Mouse (Mus musculus) liver, adult 2 months (tissue): ENCODE data around the gene Stk38l. TPM values are rescaled to one million over a fixed set of nuclear protein-coding genes. Genes with fewer than 3 reads are reported as not detected.

ENCODE experiments used
- DNase-seq: peaks from one replicate; pipeline ENCODE4 v3.0.0-alpha.2; 2011; ENCODE audit warnings: low read depth, low spot score; ENCODE audit errors: extremely low read depth
- H3K27ac ChIP-seq: fragments of 200-500 bp; replicated peaks from 2 replicates; pipeline ENCODE4 v1.5.1; 2012; ENCODE audit warnings: low read depth, mild to moderate bottlenecking, control low read depth, inconsistent platforms, low read length; ENCODE audit not compliant: insufficient read depth
- H3K27me3 ChIP-seq: fragments of 200-500 bp; 2 replicates; pipeline ENCODE4 v1.6.1; 2012; ENCODE audit warnings: mild to moderate bottlenecking, moderate library complexity, low read length, inconsistent platforms; ENCODE audit not compliant: control insufficient read depth, insufficient read depth
- H3K36me3 ChIP-seq: fragments of 200-500 bp; 2 replicates; pipeline ENCODE4 v1.6.1; 2012; ENCODE audit warnings: low read length, inconsistent platforms; ENCODE audit not compliant: control insufficient read depth, insufficient read depth
- H3K4me1 ChIP-seq: fragments of 200-500 bp; 2 replicates; pipeline ENCODE4 v1.6.1; 2011; ENCODE audit warnings: low read length; ENCODE audit not compliant: control insufficient read depth, insufficient read depth
- H3K4me3 ChIP-seq: fragments of 200-500 bp; 2 replicates; pipeline ENCODE4 v1.5.1; 2011; ENCODE audit warnings: low read depth, mild to moderate bottlenecking, control low read depth, low read length, moderate library complexity; ENCODE audit not compliant: insufficient read depth
- H3K79me2 ChIP-seq: fragments of 200-500 bp; 2 replicates; pipeline ENCODE4 v1.6.1; 2012; ENCODE audit warnings: inconsistent platforms, mild to moderate bottlenecking, low read length, moderate library complexity; ENCODE audit not compliant: control insufficient read depth, insufficient read depth
- H3K9ac ChIP-seq: fragments of 200-500 bp; 2 replicates; pipeline ENCODE4 v1.6.1; 2012; ENCODE audit warnings: low read depth, mild to moderate bottlenecking, control low read depth, inconsistent platforms, low read length
- CTCF ChIP-seq: fragments of 200-500 bp; IDR thresholded peaks from 2 replicates; pipeline ENCODE4 v1.5.1; 2011; ENCODE audit warnings: low read depth, low read length, control low read depth
- POLR2A ChIP-seq: fragments of 200-500 bp; IDR thresholded peaks from 2 replicates; pipeline ENCODE4 v1.6.1; 2011; ENCODE audit warnings: low read length, control low read depth; ENCODE audit not compliant: insufficient read depth; ENCODE audit errors: extremely low read depth
- WGBS: fragments of 180-500 bp; shearing (Covaris S2); methylation state at CpG from one replicate; pipeline ENCODE4 v1.1.7; 2018; 5-methylcytosine and 5-hydroxymethylcytosine counted together
- polyA plus RNA-seq: library from polyadenylated mRNA; depleted of rRNA; stranded (reverse); fragments of >200 nt; gene quantifications from 2 replicates; pipeline ENCODE4 v1.2.3, GENCODE M21; 2012
- total RNA-seq: library from RNA; depleted of rRNA; stranded (reverse); fragments of >200 nt; gene quantifications from 2 replicates; pipeline ENCODE4 v1.2.3, GENCODE M21; 2014

The Stk38l gene
- total and polyA plus RNA-seq, 2 experiments = 3.5 to 10.4 TPM

GRCm38 (mm10) chr6:146795924-146796545 is 71.2 kb downstream of the Stk38l start, which contains the start of gene Arntl2:
TSS of gene Arntl2 (plus strand) at chr6:146796055.
- Histone ChIP-seq H3K9ac (peak within 1 kb of the TSS; percentile 67), H3K27me3 (no peaks in the 10 kb centered on the region), H3K27ac (no peak within 1 kb of the TSS)

GRCm38 (mm10) chr6:146797446-146797845 is 72.7 kb downstream of the Stk38l start:
- H3K79me2 ChIP-seq = no peaks in the 10 kb centered on the region
- H3K36me3 ChIP-seq = no peaks in the 10 kb centered on the region
- no peak overlapping the region for H3K4me3 ChIP-seq
- H3K9ac ChIP-seq = no peak overlapping the region
- TF ChIP-seq POLR2A (no peak), CTCF (no peak)
- H3K27me3 ChIP-seq = no peaks in the 10 kb centered on the region
- H3K27ac ChIP-seq = no peak overlapping the region
- WGBS = 87% methylated on average over 5 of the region's 5 CpGs
- no peak for DNase-seq
- peaks cover 4% of the 10 kb centered on the region; the same call in 1 of the 2 replicates for H3K4me1 ChIP-seq

More at GRCm38 (mm10) chr6:146795924-146796545, 71.2 kb downstream of the Stk38l start, which contains the start of gene Arntl2:
- TF ChIP-seq POLR2A (peak; percentile 50; the same call in 1 of the 2 replicates), CTCF (no peak)
- Histone ChIP-seq H3K79me2 (no peaks in the 10 kb centered on the region), H3K4me1 (peaks cover 4% of the 10 kb centered on the region; the same call in 1 of the 2 replicates), H3K36me3 (no peaks in the 10 kb centered on the region), H3K4me3 (peak within 1 kb of the TSS; percentile 60)
- peak; percentile 63 for DNase-seq
- under 1% methylated on average over 36 of the region's 36 CpGs for WGBS

GRCm38 (mm10) chr6:146809991-146810390 is 85.2 kb downstream of the Stk38l start:
- H3K36me3 ChIP-seq = peaks cover 3% of the 10 kb centered on the region; the same call in 1 of the 2 replicates
- 90% methylated on average over 6 of the region's 6 CpGs for WGBS

GRCm38 (mm10) chr6:146813007-146813406 is 88.2 kb downstream of the Stk38l start:
- H3K27ac ChIP-seq = no peak overlapping the region
- WGBS = 90% methylated on average over 5 of the region's 5 CpGs
- peaks cover 3% of the 10 kb centered on the region; the same call in 1 of the 2 replicates for H3K36me3 ChIP-seq
- H3K79me2 ChIP-seq = no peaks in the 10 kb centered on the region
- no peak overlapping the region for H3K4me3 ChIP-seq
- no peaks in the 10 kb centered on the region for H3K4me1 ChIP-seq
- H3K9ac ChIP-seq = no peak overlapping the region
- DNase-seq = no peak
- no peaks in the 10 kb centered on the region for H3K27me3 ChIP-seq
- TF ChIP-seq POLR2A (no peak), CTCF (no peak)

More at GRCm38 (mm10) chr6:146809991-146810390, 85.2 kb downstream of the Stk38l start:
- H3K79me2 ChIP-seq = no peaks in the 10 kb centered on the region
- no peak overlapping the region for H3K9ac ChIP-seq
- no peaks in the 10 kb centered on the region for H3K4me1 ChIP-seq
- no peak for TF ChIP-seq POLR2A
- no peak for TF ChIP-seq CTCF
- H3K27ac ChIP-seq = no peak overlapping the region
- H3K4me3 ChIP-seq = no peak overlapping the region
- H3K27me3 ChIP-seq = no peaks in the 10 kb centered on the region
- no peak for DNase-seq

GRCm38 (mm10) chr6:146820177-146820965 is 95.6 kb downstream of the Stk38l start:
- H3K9ac ChIP-seq = no peak overlapping the region
- H3K4me1 ChIP-seq = peaks cover 3% of the 10 kb centered on the region
- no peaks in the 10 kb centered on the region for H3K27me3 ChIP-seq
- 88% methylated on average over 29 of the region's 29 CpGs for WGBS
- no peak overlapping the region for H3K27ac ChIP-seq
- H3K79me2 ChIP-seq = no peaks in the 10 kb centered on the region
- DNase-seq = no peak
- no peak overlapping the region for H3K4me3 ChIP-seq
- no peaks in the 10 kb centered on the region for H3K36me3 ChIP-seq
- TF ChIP-seq POLR2A = no peak
- no peak for TF ChIP-seq CTCF

- H3K79me2 ChIP-seq = no peaks in the 10 kb centered on the region
- 37% methylated on average over 13 of the region's 13 CpGs for WGBS
- H3K27me3 ChIP-seq = no peaks in the 10 kb centered on the region
- no peak overlapping the region for H3K4me3 ChIP-seq
- DNase-seq = peak; percentile 60
- no peaks in the 10 kb centered on the region for H3K36me3 ChIP-seq
- peaks cover 3% of the 10 kb centered on the region for H3K4me1 ChIP-seq
- H3K27ac ChIP-seq = no peak overlapping the region
- no peak overlapping the region for H3K9ac ChIP-seq
- no peak for TF ChIP-seq POLR2A
- no peak for TF ChIP-seq CTCF
Measured at GRCm38 (mm10) chr6:146821958-146822357, 97.2 kb downstream of the Stk38l start.
